Mouse (Mus musculus) thymus, adult 2 months (tissue): Measurements from ENCODE around the gene Agfg1. TPM values are rescaled to one million over a fixed set of nuclear protein-coding genes. Genes with fewer than 3 reads are reported as not detected.

Experiments used
- DNase-seq: peaks from one replicate; pipeline ENCODE4 v3.0.0; 2021
- H3K27ac ChIP-seq: fragments of 200-500 bp; 2 replicates; pipeline ENCODE4 v1.5.1; 2012; ENCODE audit warnings: low read length, control low read depth; ENCODE audit not compliant: control insufficient read depth, insufficient read depth
- H3K27me3 ChIP-seq: fragments of 200-500 bp; 2 replicates; pipeline ENCODE4 v1.6.1; 2012; ENCODE audit warnings: mild to moderate bottlenecking, low read length, moderate library complexity, mixed read lengths; ENCODE audit not compliant: control insufficient read depth, insufficient read depth
- H3K36me3 ChIP-seq: fragments of 200-500 bp; 2 replicates; pipeline ENCODE4 v1.6.1; 2012; ENCODE audit warnings: mild to moderate bottlenecking, low read length, moderate library complexity; ENCODE audit not compliant: control insufficient read depth, insufficient read depth
- H3K4me1 ChIP-seq: fragments of 200-500 bp; replicated peaks from 2 replicates; pipeline ENCODE4 v1.6.1; 2012; ENCODE audit warnings: low read length; ENCODE audit not compliant: control insufficient read depth, insufficient read depth
- H3K4me3 ChIP-seq: fragments of 200-500 bp; 2 replicates; pipeline ENCODE4 v1.5.1; 2012; ENCODE audit warnings: mild to moderate bottlenecking, low read length, control low read depth, moderate library complexity; ENCODE audit not compliant: control insufficient read depth, insufficient read depth
- CTCF ChIP-seq: fragments of 200-500 bp; IDR thresholded peaks from 2 replicates; pipeline ENCODE4 v1.5.1; 2012; ENCODE audit warnings: mild to moderate bottlenecking, control low read depth, low read length, moderate library complexity, borderline replicate concordance; ENCODE audit not compliant: control insufficient read depth, poor library complexity, insufficient read depth; ENCODE audit errors: extremely low read depth
- POLR2A ChIP-seq: fragments of 200-500 bp; IDR thresholded peaks from 2 replicates; pipeline ENCODE4 v1.6.1; 2012; ENCODE audit warnings: mild to moderate bottlenecking, low read length, control low read depth, moderate library complexity; ENCODE audit not compliant: control insufficient read depth, poor library complexity, insufficient read depth; ENCODE audit errors: extremely low read depth
- WGBS: fragments of 180-500 bp; shearing (Covaris S2); methylation state at CpG from one replicate; pipeline ENCODE4 v1.1.7; 2018; 5-methylcytosine and 5-hydroxymethylcytosine counted together
- polyA plus RNA-seq: library from polyadenylated mRNA; depleted of rRNA; stranded (reverse); fragments of >200 nt; gene quantifications from 2 replicates; pipeline ENCODE4 v1.2.3, GENCODE M21; 2012

Gene Agfg1
- polyA plus RNA-seq, 1 experiment, result 75.4 TPM

- DNase-seq, result no peak
- 68% methylated on average over 4 of the region's 4 CpGs for WGBS
- Histone ChIP-seq H3K27ac (no peak overlapping the region), H3K36me3 (no peaks in the 10 kb centered on the region), H3K4me3 (no peak overlapping the region), H3K27me3 (no peaks in the 10 kb centered on the region), H3K4me1 (peaks cover 5% of the 10 kb centered on the region; the same call in 1 of the 2 replicates)
- TF ChIP-seq POLR2A (no peak), CTCF (no peak)
Measured at GRCm38 (mm10) chr1:82797088-82797487, 42.2 kb upstream of the Agfg1 start.

GRCm38 (mm10) chr1:82798304-82798703 is 41.0 kb upstream of the Agfg1 start:
- no peak for TF ChIP-seq POLR2A
- no peak for TF ChIP-seq CTCF
- Histone ChIP-seq H3K27me3 (no peaks in the 10 kb centered on the region), H3K36me3 (no peaks in the 10 kb centered on the region), H3K27ac (no peak overlapping the region), H3K4me1 (peaks cover 5% of the 10 kb centered on the region; the same call in 1 of the 2 replicates), H3K4me3 (no peak overlapping the region)
- no peak for DNase-seq
- WGBS, result 27% methylated on average over 5 of the region's 5 CpGs

- TF ChIP-seq CTCF (no peak), POLR2A (no peak)
- H3K36me3 ChIP-seq, result no peaks in the 10 kb centered on the region
- H3K4me1 ChIP-seq, result peaks cover 5% of the 10 kb centered on the region; the same call in 1 of the 2 replicates
- no peaks in the 10 kb centered on the region for H3K27me3 ChIP-seq
- 36% methylated on average over 4 of the region's 4 CpGs for WGBS
- no peak for DNase-seq
- no peak overlapping the region for H3K4me3 ChIP-seq
- H3K27ac ChIP-seq, result no peak overlapping the region
Measured at GRCm38 (mm10) chr1:82798922-82799321, 40.4 kb upstream of the Agfg1 start.

DNA sequence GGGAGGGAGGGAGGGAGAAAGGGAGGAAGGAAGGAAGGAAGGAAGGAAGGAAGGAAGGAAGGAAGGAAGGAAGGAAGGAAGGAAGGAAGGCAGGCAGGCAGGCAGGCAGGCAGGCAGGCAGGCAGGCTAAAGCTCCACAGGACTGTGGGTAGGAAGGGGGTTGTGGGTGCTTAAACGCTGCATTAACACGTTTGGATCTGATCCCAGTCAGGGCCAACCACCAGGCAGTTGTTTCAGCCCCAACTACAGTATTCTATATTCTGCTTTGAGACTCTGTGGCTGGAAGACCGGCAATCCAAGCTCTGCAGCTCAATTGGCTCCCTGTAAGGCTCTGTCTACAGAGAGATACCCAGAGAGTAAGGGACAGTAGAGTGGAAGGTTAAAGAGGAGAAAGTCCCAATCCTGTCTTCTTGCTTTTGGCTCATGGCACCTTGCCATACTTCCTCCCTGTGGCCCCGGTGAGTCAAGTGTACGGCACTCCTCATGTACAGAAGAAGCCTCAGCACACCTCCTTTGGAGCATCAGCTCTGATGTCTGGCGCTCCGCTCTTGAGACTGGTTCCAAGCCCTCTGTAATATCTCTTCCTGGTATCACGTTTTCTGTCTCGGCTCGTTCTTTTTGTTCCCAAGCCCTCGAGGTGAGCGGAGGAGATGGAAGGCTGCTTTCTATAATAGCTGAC is 38.0 kb upstream of the Agfg1 start:
- WGBS, result 74% methylated on average over 12 of the region's 12 CpGs
- Histone ChIP-seq H3K27me3 (no peaks in the 10 kb centered on the region), H3K36me3 (no peaks in the 10 kb centered on the region), H3K27ac (no peak overlapping the region), H3K4me3 (no peak overlapping the region), H3K4me1 (peaks cover 2% of the 10 kb centered on the region; the same call in 1 of the 2 replicates)
- TF ChIP-seq POLR2A, result no peak
- TF ChIP-seq CTCF, result no peak
- DNase-seq, result no peak

DNA sequence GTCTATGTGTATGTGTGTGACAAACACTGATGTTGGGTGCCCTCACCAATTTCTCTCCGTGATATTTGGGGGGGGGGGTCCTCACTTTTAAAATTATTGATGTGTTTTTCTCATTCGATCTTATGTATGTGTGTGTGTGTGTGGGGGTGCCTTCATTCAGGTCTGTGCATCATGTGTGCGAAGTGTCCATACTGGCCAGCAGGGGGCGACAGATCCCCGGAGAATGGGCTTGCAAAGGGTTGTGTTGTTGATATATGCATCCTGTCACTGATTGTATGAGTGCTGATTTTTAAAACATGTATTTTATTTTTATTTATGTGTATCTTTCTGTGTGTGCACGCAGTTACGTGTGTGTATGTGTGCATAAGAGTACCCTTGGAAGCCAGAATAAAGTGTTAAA is 35.7 kb upstream of the Agfg1 start:
- DNase-seq, result no peak
- Histone ChIP-seq H3K4me1 (peaks cover 5% of the 10 kb centered on the region), H3K36me3 (no peaks in the 10 kb centered on the region), H3K27me3 (no peaks in the 10 kb centered on the region), H3K4me3 (no peak overlapping the region), H3K27ac (no peak overlapping the region)
- 87% methylated on average over 7 of the region's 7 CpGs for WGBS
- peak; percentile 40; the same call in 1 of the 2 replicates for TF ChIP-seq CTCF
- no peak for TF ChIP-seq POLR2A

DNA sequence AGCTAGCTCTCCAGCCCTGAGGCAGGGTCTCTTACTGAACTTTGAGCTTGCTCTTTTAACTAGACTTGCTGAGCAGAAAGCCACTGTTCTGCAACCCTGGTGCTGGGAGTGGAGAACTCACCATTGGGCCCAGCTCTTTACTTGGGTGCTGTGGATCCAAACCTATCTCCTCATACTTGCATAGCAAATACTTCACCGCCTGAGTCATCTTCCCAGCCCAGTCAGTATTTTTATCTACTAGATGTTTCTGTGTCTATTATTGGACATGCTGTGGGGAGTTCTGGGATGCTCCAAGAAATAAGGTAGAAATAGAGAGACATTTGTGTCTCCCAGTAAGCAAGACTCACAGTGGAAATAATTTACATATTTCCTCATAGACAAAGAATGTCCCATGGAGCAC is 35.2 kb upstream of the Agfg1 start:
- no peak for DNase-seq
- Histone ChIP-seq H3K4me3 (no peak overlapping the region), H3K27me3 (no peaks in the 10 kb centered on the region), H3K27ac (no peak overlapping the region), H3K36me3 (no peaks in the 10 kb centered on the region), H3K4me1 (peaks cover 5% of the 10 kb centered on the region)
- whole genome bisulfite sequencing, result 93% methylated on average over 1 of the region's 1 CpGs
- TF ChIP-seq CTCF, result no peak
- TF ChIP-seq POLR2A, result no peak
